Mouse (Mus musculus): ENCODE data around the gene Enam. TPM values are rescaled to one million over a fixed set of nuclear protein-coding genes. Genes with fewer than 3 reads are reported as not detected.
"Not testable (repeated sequence)": the region's sequence is repeated elsewhere in the genome, so short reads cannot be mapped to it uniquely, and the experiment has no call there.

Gene Enam
- polyA plus RNA-seq, 1 experiment = not detected

GRCm38 (mm10) chr5:88527657-88528056, 39.9 kb downstream of the Enam start, which contains the start of gene Jchain:
Gene Jchain, minus strand, starts transcription at chr5:88527891.
- H3K4me1 ChIP-seq (ENCODE audit: control insufficient read depth, insufficient read depth, low read length) = no peaks in the 10 kb centered on the region
- 84% methylated on average over 3 of the region's 3 CpGs for WGBS
- DNase-seq = no peak
- no peak for TF ChIP-seq POLR2A (IDR thresholded peaks at IDR 0.05; ENCODE audit: borderline replicate concordance, extremely low read depth, low read depth, low read length)
- no peak within 1 kb of the TSS for H3K4me3 ChIP-seq (replicated peaks; ENCODE audit: extremely low read depth, low read depth, low read length)

DNA sequence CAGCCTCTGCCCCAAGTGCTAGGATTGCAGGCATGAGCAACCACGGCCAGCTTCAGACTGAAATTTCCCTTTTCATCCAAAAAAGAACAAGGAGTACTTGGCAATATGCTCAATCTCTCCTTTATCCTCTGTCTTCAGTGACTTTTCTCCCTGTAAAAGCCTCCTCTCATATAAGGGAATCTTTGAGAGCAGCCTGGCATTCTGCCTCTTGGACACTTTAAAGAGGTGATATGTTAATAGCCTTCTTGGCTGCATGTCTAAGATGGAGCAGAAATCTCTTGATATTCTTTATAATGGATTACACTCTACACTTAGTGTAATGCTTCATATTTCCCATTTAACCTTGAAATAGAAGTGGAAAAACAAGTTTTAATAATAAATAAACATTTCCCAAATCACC, 43.1 kb downstream of the Enam start:
- Histone ChIP-seq H3K4me1 (ENCODE audit: control insufficient read depth, insufficient read depth, low read length) (no peaks in the 10 kb centered on the region), H3K4me3 (replicated peaks; ENCODE audit: extremely low read depth, low read depth, low read length) (no peak overlapping the region)
- WGBS = 57% methylated on average over 1 of the region's 1 CpGs
- TF ChIP-seq CTCF (IDR thresholded peaks at IDR 0.05; ENCODE audit: insufficient read depth, low read length) (no peak), POLR2A (IDR thresholded peaks at IDR 0.05; ENCODE audit: borderline replicate concordance, extremely low read depth, low read depth, low read length) (no peak)
- no peak for DNase-seq

GRCm38 (mm10) chr5:88534697-88535096, 46.9 kb downstream of the Enam start:
- DNase-seq = no peak
- Histone ChIP-seq H3K4me3 (replicated peaks; ENCODE audit: extremely low read depth, low read depth, low read length) (no peak overlapping the region), H3K4me1 (ENCODE audit: control insufficient read depth, insufficient read depth, low read length) (no peaks in the 10 kb centered on the region)
- 47% methylated on average over 3 of the region's 3 CpGs for WGBS
- no peak for TF ChIP-seq CTCF (IDR thresholded peaks at IDR 0.05; ENCODE audit: insufficient read depth, low read length)
- no peak for TF ChIP-seq POLR2A (IDR thresholded peaks at IDR 0.05; ENCODE audit: borderline replicate concordance, extremely low read depth, low read depth, low read length)

GRCm38 (mm10) chr5:88540845-88541244, 53.1 kb downstream of the Enam start:
- no peak overlapping the region for H3K4me3 ChIP-seq (replicated peaks; ENCODE audit: extremely low read depth, low read depth, low read length)
- DNase-seq = no peak
- TF ChIP-seq CTCF (IDR thresholded peaks at IDR 0.05; ENCODE audit: insufficient read depth, low read length) = no peak
- no peaks in the 10 kb centered on the region for H3K4me1 ChIP-seq (ENCODE audit: control insufficient read depth, insufficient read depth, low read length)

DNA sequence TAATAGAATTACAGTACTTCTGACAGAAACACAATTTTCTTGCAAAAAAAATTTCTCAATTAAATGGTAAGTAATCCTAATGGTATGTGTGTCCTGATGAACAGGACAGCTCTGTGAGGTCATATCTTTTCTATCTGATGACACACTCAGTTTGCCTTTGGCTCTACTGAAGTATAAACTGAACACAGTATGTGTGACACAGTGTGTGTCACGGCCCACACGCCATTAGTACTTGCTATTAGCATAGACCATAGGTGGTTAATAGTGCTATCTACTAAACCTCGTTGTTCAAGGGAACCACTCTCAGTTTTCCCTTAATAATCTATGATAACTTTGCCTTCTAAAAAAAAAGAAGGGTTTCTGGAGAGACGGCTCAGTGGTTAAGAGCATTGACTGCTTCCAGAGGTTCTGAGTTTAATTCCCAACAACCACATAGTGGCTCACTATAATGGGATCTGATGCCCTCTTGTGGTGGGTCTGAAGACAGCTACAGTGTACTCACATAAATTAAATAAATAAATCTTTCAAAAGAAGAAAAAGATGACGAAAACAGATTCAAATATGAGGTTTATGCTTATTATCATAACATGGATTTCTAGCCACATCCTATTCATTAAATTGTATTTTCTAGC, 55.0 kb downstream of the Enam start:
- 50% methylated on average over 5 of the region's 5 CpGs for WGBS
- no peak for TF ChIP-seq POLR2A (IDR thresholded peaks at IDR 0.05; ENCODE audit: borderline replicate concordance, extremely low read depth, low read depth, low read length)
- no peak; the same call in 1 of the 2 replicates for TF ChIP-seq CTCF (IDR thresholded peaks at IDR 0.05; ENCODE audit: insufficient read depth, low read length)
- Histone ChIP-seq H3K4me1 (ENCODE audit: control insufficient read depth, insufficient read depth, low read length) (no peaks in the 10 kb centered on the region), H3K4me3 (replicated peaks; ENCODE audit: extremely low read depth, low read depth, low read length) (no peak overlapping the region)
- no peak for DNase-seq

DNA sequence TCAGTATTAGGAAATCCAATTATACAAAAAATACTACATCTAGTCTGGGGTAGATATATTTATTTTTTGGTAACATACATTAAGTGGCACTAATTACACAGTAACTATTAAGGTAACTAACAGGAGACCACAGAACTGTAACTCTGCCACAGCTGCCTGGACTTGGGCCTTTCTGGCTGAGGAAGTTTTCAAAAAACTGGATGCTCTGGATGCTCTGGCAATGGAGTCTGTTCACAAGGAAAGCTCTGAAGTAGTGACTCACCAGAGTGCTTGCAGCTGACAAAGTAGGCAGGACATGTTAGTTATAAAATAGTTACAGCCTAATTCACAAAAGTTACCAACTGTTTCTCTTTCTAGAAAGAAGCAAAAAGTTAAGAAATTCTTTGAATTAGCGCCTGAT, 56.6 kb downstream of the Enam start:
- 96% methylated on average over 1 of the region's 1 CpGs for WGBS
- not testable (repeated sequence) for H3K4me1 ChIP-seq (ENCODE audit: control insufficient read depth, insufficient read depth, low read length); DNase-seq; H3K4me3 ChIP-seq (replicated peaks; ENCODE audit: extremely low read depth, low read depth, low read length)

GRCm38 (mm10) chr5:88545536-88545935, 57.8 kb downstream of the Enam start:
- no peak for DNase-seq
- WGBS = 84% methylated on average over 7 of the region's 7 CpGs

DNA sequence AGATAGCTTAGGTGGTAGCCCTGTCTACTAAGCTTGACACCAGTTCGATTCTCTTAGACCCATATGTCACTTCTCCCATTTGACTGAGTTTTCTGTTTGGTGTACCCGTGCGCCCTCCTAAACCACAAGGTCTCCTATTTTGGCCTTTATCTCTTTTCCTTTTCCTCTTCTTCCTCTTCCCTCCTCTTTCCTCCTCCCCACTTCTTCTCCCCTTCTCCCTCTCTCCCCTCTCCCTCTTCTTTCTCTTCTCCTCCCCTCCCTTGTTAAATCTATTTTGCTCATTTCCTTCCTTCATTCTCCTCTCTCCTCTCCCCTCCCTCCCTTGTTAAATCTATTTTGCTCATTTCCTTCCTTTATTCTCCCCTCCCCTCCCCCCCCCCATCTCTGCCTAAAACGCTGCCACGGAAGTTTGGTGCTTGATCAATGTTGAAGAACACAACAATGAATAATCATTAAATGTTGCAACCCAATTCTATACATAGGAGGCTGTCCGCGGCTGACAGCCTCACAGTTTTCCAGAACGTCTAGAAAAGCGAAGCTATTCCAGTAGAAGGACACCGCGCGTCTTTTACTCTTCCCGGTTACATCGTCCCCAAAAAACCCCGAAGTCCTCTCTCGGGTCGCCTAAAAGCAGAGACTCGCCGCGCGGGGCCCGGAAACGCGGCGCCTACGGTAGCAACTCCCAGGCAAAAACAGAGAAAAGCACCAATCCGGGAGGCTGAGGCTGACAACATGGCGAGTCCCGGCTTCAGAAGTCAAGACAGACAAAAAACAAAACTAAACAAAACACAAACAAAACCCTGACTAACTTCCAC, 65.7 kb downstream of the Enam start:
- H3K4me1 ChIP-seq (ENCODE audit: control insufficient read depth, insufficient read depth, low read length) = peaks cover 4% of the 10 kb centered on the region; the same call in 1 of the 2 replicates
- no peak for TF ChIP-seq CTCF (IDR thresholded peaks at IDR 0.05; ENCODE audit: insufficient read depth, low read length)
- no peak for TF ChIP-seq POLR2A (IDR thresholded peaks at IDR 0.05; ENCODE audit: borderline replicate concordance, extremely low read depth, low read depth, low read length)
- H3K4me3 ChIP-seq (replicated peaks; ENCODE audit: extremely low read depth, low read depth, low read length) = peak overlapping the region; percentile 80
- no peak for DNase-seq
- 5% methylated on average over 29 of the region's 29 CpGs for WGBS

More at GRCm38 (mm10) chr5:88545536-88545935, 57.8 kb downstream of the Enam start:
- TF ChIP-seq POLR2A (IDR thresholded peaks at IDR 0.05; ENCODE audit: borderline replicate concordance, extremely low read depth, low read depth, low read length) = no peak
- no peak for TF ChIP-seq CTCF (IDR thresholded peaks at IDR 0.05; ENCODE audit: insufficient read depth, low read length)
- Histone ChIP-seq H3K4me3 (replicated peaks; ENCODE audit: extremely low read depth, low read depth, low read length) (no peak overlapping the region), H3K4me1 (ENCODE audit: control insufficient read depth, insufficient read depth, low read length) (no peaks in the 10 kb centered on the region)

- WGBS = under 1% methylated on average over 76 of the region's 76 CpGs
- peak within 1 kb of the TSS; percentile 94 for H3K4me3 ChIP-seq (replicated peaks; ENCODE audit: extremely low read depth, low read depth, low read length)
- H3K4me1 ChIP-seq (ENCODE audit: control insufficient read depth, insufficient read depth, low read length) = peaks cover 4% of the 10 kb centered on the region; the same call in 1 of the 2 replicates
- TF ChIP-seq CTCF (IDR thresholded peaks at IDR 0.05; ENCODE audit: insufficient read depth, low read length) (peak; percentile 62), POLR2A (IDR thresholded peaks at IDR 0.05; ENCODE audit: borderline replicate concordance, extremely low read depth, low read depth, low read length) (peak; percentile 94)
- peak; percentile 87 for DNase-seq
Observed at GRCm38 (mm10) chr5:88554086-88554886, 66.5 kb downstream of the Enam start, which contains the start of gene Utp3. Gene Utp3, plus strand, starts transcription at chr5:88554462.

Other genes starting within 250 kb of the Enam start
- not detected in 2 replicates for gene Gm7714, start 219.1 kb upstream of the Enam start, polyA plus RNA-seq (2012; rRNA removed)
- gene Prol1, start 170.7 kb upstream of the Enam start, polyA plus RNA-seq (2012; rRNA removed) = not detected in 2 replicates
- gene Amtn, start 111.9 kb upstream of the Enam start, polyA plus RNA-seq (2012; rRNA removed) = 0.69 and 0.75 TPM in 2 replicates
- gene Ambn, start 32.0 kb upstream of the Enam start, polyA plus RNA-seq (2012; rRNA removed) = not detected in 2 replicates
- 7.7 and 20.2 TPM in 2 replicates for gene Jchain, start 39.9 kb downstream of the Enam start, polyA plus RNA-seq (2012; rRNA removed)
- gene Utp3, start 66.5 kb downstream of the Enam start, polyA plus RNA-seq (2012; rRNA removed) = 9.0 and 10.1 TPM in 2 replicates
- gene Rufy3, start 77.1 kb downstream of the Enam start, polyA plus RNA-seq (2012; rRNA removed) = 4.1 and 4.6 TPM in 2 replicates
- 20.1 and 23.5 TPM in 2 replicates for gene Grsf1, start 188.2 kb downstream of the Enam start, polyA plus RNA-seq (2012; rRNA removed)
- 3.2 and 7.1 TPM in 2 replicates for gene Mob1b, start 232.9 kb downstream of the Enam start, polyA plus RNA-seq (2012; rRNA removed)

All from lung, adult 2 months (tissue).